Mouse (Mus musculus) liver, postnatal 0 days (tissue): ENCODE data around the gene Hoxc12.

Experiments
- CTCF ChIP-seq: sonication (generic); IDR thresholded peaks from 2 replicates; pipeline ENCODE4 v1.5.1; 2016; ENCODE audit warnings: antibody characterized with exemption, low read depth
- EP300 ChIP-seq: IDR thresholded peaks from 2 replicates; pipeline ENCODE4 v1.6.1; 2016; ENCODE audit warnings: antibody characterized with exemption, low read depth, mild to moderate bottlenecking

GRCm38 (mm10) chr15:102950877-102951276, 14.3 kb downstream of the Hoxc12 start:
- TF ChIP-seq EP300 = no peak
- TF ChIP-seq CTCF = no peak
